Mouse (Mus musculus) limb, embryonic 13.5 days (tissue): ENCODE results near the gene Mfsd4b1. TPM values are rescaled to one million over a fixed set of nuclear protein-coding genes. Genes with fewer than 3 reads are reported as not detected.

Experiments used
- ATAC-seq: fragments of 200-750 bp; cut with Nextera tagmentation; 2 replicates; pipeline ENCODE4 v1.8.0; 2017; ENCODE audit warnings: low read depth, moderate number of reproducible peaks, moderate TSS enrichment; ENCODE audit not compliant: low FRiP score
- H3K27ac ChIP-seq: fragments of 300-500 bp; sonication (generic); 2 replicates; pipeline ENCODE4 v1.5.1; 2015; ENCODE audit warnings: inconsistent platforms, mild to moderate bottlenecking, moderate library complexity
- H3K27me3 ChIP-seq: fragments of 300-500 bp; sonication (generic); 2 replicates; pipeline ENCODE4 v1.6.1; 2015; ENCODE audit warnings: mild to moderate bottlenecking, inconsistent platforms
- H3K36me3 ChIP-seq: fragments of 300-500 bp; sonication (generic); 2 replicates; pipeline ENCODE4 v1.6.1; 2015; ENCODE audit warnings: inconsistent platforms, mild to moderate bottlenecking, moderate library complexity
- H3K4me1 ChIP-seq: fragments of 300-500 bp; sonication (generic); 2 replicates; pipeline ENCODE4 v1.6.1; 2015; ENCODE audit warnings: inconsistent platforms
- H3K4me2 ChIP-seq: fragments of 300-500 bp; sonication (generic); replicated peaks from 2 replicates; pipeline ENCODE4 v1.6.1; 2015; ENCODE audit warnings: inconsistent platforms, mild to moderate bottlenecking, moderate library complexity
- H3K4me3 ChIP-seq: fragments of 300-500 bp; sonication (generic); 2 replicates; pipeline ENCODE4 v1.5.1; 2015; ENCODE audit warnings: moderate library complexity, mild to moderate bottlenecking, inconsistent platforms
- H3K9ac ChIP-seq: fragments of 300-500 bp; sonication (generic); 2 replicates; pipeline ENCODE4 v1.6.1; 2015; ENCODE audit warnings: mild to moderate bottlenecking, inconsistent platforms
- H3K9me3 ChIP-seq: fragments of 300-500 bp; sonication (generic); 2 replicates; pipeline ENCODE4 v1.6.1; 2016; ENCODE audit warnings: inconsistent platforms
- WGBS: fragments of 180-500 bp; shearing (Covaris S2); methylation state at CpG from one replicate; pipeline ENCODE4 v1.1.7; 2015; 5-methylcytosine and 5-hydroxymethylcytosine counted together
- polyA plus RNA-seq: library from polyadenylated mRNA; unstranded; fragments of >200 nt; fragmentation: Nextera tagmentation; extraction: Ambion mirVana; gene quantifications from 2 replicates; pipeline ENCODE4 v1.2.1, GENCODE M21; 2015

Mfsd4b1 gene
- polyA plus RNA-seq, 1 experiment from 2014 or later, result 0.41 TPM

GRCm38 (mm10) chr10:40058062-40058785 is 33.2 kb upstream of the Mfsd4b1 start:
- no peak for ATAC-seq
- no peak overlapping the region for H3K27ac ChIP-seq
- H3K27me3 ChIP-seq, result no peaks in the 10 kb centered on the region
- no peak overlapping the region for H3K9ac ChIP-seq
- no peak overlapping the region for H3K4me2 ChIP-seq
- 43% methylated on average over 6 of the region's 6 CpGs for WGBS
- no peaks in the 10 kb centered on the region for H3K9me3 ChIP-seq
- peaks cover 16% of the 10 kb centered on the region for H3K4me1 ChIP-seq
- H3K4me3 ChIP-seq, result no peak overlapping the region
- no peaks in the 10 kb centered on the region for H3K36me3 ChIP-seq

- no peak overlapping the region for H3K27ac ChIP-seq
- no peak for ATAC-seq
- H3K4me2 ChIP-seq, result no peak overlapping the region
- H3K9ac ChIP-seq, result no peak overlapping the region
- 25% methylated on average over 2 of the region's 2 CpGs for WGBS
- no peaks in the 10 kb centered on the region for H3K27me3 ChIP-seq
- no peaks in the 10 kb centered on the region for H3K9me3 ChIP-seq
- peaks cover 14% of the 10 kb centered on the region for H3K4me1 ChIP-seq
- no peak overlapping the region for H3K4me3 ChIP-seq
- no peaks in the 10 kb centered on the region for H3K36me3 ChIP-seq
These were observed 32.5 kb upstream of the Mfsd4b1 start for GRCm38 (mm10) chr10:40057615-40058014.

GRCm38 (mm10) chr10:40054455-40054854 is 29.4 kb upstream of the Mfsd4b1 start:
- no peak overlapping the region for H3K4me3 ChIP-seq
- no peak for ATAC-seq
- H3K27ac ChIP-seq, result no peak overlapping the region
- no peaks in the 10 kb centered on the region for H3K9me3 ChIP-seq
- peaks cover 13% of the 10 kb centered on the region for H3K4me1 ChIP-seq
- H3K27me3 ChIP-seq, result no peaks in the 10 kb centered on the region
- no peaks in the 10 kb centered on the region for H3K36me3 ChIP-seq
- no peak overlapping the region for H3K4me2 ChIP-seq
- no peak overlapping the region for H3K9ac ChIP-seq
- WGBS, result 89% methylated on average over 8 of the region's 8 CpGs

- H3K27ac ChIP-seq, result no peak overlapping the region
- no peak for ATAC-seq
- H3K27me3 ChIP-seq, result no peaks in the 10 kb centered on the region
- WGBS, result 90% methylated on average over 4 of the region's 4 CpGs
- H3K4me2 ChIP-seq, result no peak overlapping the region
- H3K4me1 ChIP-seq, result peaks cover 9% of the 10 kb centered on the region
- H3K36me3 ChIP-seq, result no peaks in the 10 kb centered on the region
- H3K4me3 ChIP-seq, result no peak overlapping the region
- no peak overlapping the region for H3K9ac ChIP-seq
- H3K9me3 ChIP-seq, result no peaks in the 10 kb centered on the region
These were observed 28.8 kb upstream of the Mfsd4b1 start for GRCm38 (mm10) chr10:40053896-40054295.

- H3K4me1 ChIP-seq, result peaks cover 4% of the 10 kb centered on the region
- 51% methylated on average over 3 of the region's 3 CpGs for WGBS
These were observed 28.3 kb upstream of the Mfsd4b1 start for GRCm38 (mm10) chr10:40053257-40053895.

GRCm38 (mm10) chr10:40051997-40052396 is 26.9 kb upstream of the Mfsd4b1 start:
- no peak overlapping the region for H3K27ac ChIP-seq
- H3K4me3 ChIP-seq, result no peak overlapping the region
- no peaks in the 10 kb centered on the region for H3K9me3 ChIP-seq
- no peak overlapping the region; the same call in 1 of the 2 replicates for H3K9ac ChIP-seq
- no peak for ATAC-seq
- no peaks in the 10 kb centered on the region for H3K27me3 ChIP-seq
- no peak overlapping the region for H3K4me2 ChIP-seq
- H3K36me3 ChIP-seq, result no peaks in the 10 kb centered on the region
- 93% methylated on average over 3 of the region's 3 CpGs for WGBS
- 0 out of 2 replicates have a peak, but pooled peaks cover 3% of the 10 kb centered on the region for H3K4me1 ChIP-seq

More at GRCm38 (mm10) chr10:40053257-40053895, 28.3 kb upstream of the Mfsd4b1 start:
- Histone ChIP-seq H3K9me3 (no peaks in the 10 kb centered on the region), H3K27me3 (no peaks in the 10 kb centered on the region), H3K4me3 (no peak overlapping the region), H3K36me3 (no peaks in the 10 kb centered on the region), H3K9ac (no peak overlapping the region), H3K4me2 (no peak overlapping the region), H3K27ac (no peak overlapping the region)
- no peak for ATAC-seq

GRCm38 (mm10) chr10:40050763-40051162 is 25.7 kb upstream of the Mfsd4b1 start:
- 80% methylated on average over 2 of the region's 2 CpGs for WGBS
- Histone ChIP-seq H3K4me1 (0 out of 2 replicates have a peak, but pooled peaks cover 3% of the 10 kb centered on the region), H3K4me3 (no peak overlapping the region), H3K27me3 (no peaks in the 10 kb centered on the region), H3K9me3 (no peaks in the 10 kb centered on the region), H3K9ac (no peak overlapping the region), H3K36me3 (no peaks in the 10 kb centered on the region), H3K4me2 (no peak overlapping the region), H3K27ac (no peak overlapping the region)
- ATAC-seq, result no peak

GRCm38 (mm10) chr10:40041339-40041738 is 16.3 kb upstream of the Mfsd4b1 start:
- no peaks in the 10 kb centered on the region for H3K9me3 ChIP-seq
- no peak overlapping the region for H3K27ac ChIP-seq
- H3K4me2 ChIP-seq, result no peak overlapping the region
- H3K4me3 ChIP-seq, result no peak overlapping the region
- WGBS, result 25% methylated on average over 4 of the region's 4 CpGs
- H3K27me3 ChIP-seq, result no peaks in the 10 kb centered on the region
- no peaks in the 10 kb centered on the region for H3K36me3 ChIP-seq
- H3K4me1 ChIP-seq, result no peaks in the 10 kb centered on the region
- ATAC-seq, result no peak
- H3K9ac ChIP-seq, result no peak overlapping the region

- WGBS, result 74% methylated on average over 24 of the region's 24 CpGs
- Histone ChIP-seq H3K4me3 (no peak overlapping the region), H3K27ac (no peak overlapping the region), H3K4me1 (no peaks in the 10 kb centered on the region), H3K4me2 (no peak overlapping the region), H3K36me3 (no peaks in the 10 kb centered on the region), H3K9me3 (no peaks in the 10 kb centered on the region), H3K27me3 (no peaks in the 10 kb centered on the region), H3K9ac (no peak overlapping the region)
- no peak for ATAC-seq
These were observed 11.9 kb upstream of the Mfsd4b1 start for GRCm38 (mm10) chr10:40036686-40037560.

- Histone ChIP-seq H3K4me2 (no peak overlapping the region), H3K9me3 (no peaks in the 10 kb centered on the region), H3K4me3 (no peak overlapping the region), H3K9ac (no peak overlapping the region), H3K36me3 (no peaks in the 10 kb centered on the region), H3K27me3 (0 out of 2 replicates have a peak, but pooled peaks cover 3% of the 10 kb centered on the region), H3K27ac (no peak overlapping the region), H3K4me1 (no peaks in the 10 kb centered on the region)
- WGBS, result 95% methylated on average over 6 of the region's 6 CpGs
- no peak for ATAC-seq
These were observed 9.9 kb upstream of the Mfsd4b1 start for GRCm38 (mm10) chr10:40034956-40035355.

GRCm38 (mm10) chr10:40032897-40033296 is 7.8 kb upstream of the Mfsd4b1 start:
- Histone ChIP-seq H3K36me3 (no peaks in the 10 kb centered on the region), H3K4me2 (no peak overlapping the region), H3K27me3 (0 out of 2 replicates have a peak, but pooled peaks cover 3% of the 10 kb centered on the region), H3K4me1 (no peaks in the 10 kb centered on the region), H3K9ac (no peak overlapping the region), H3K27ac (no peak overlapping the region), H3K9me3 (no peaks in the 10 kb centered on the region), H3K4me3 (no peak overlapping the region)
- ATAC-seq, result no peak
- WGBS, result 82% methylated on average over 2 of the region's 2 CpGs

- peaks cover 7% of the 10 kb centered on the region; the same call in 1 of the 2 replicates for H3K9me3 ChIP-seq
- ATAC-seq, result no peak
- H3K4me2 ChIP-seq, result no peak overlapping the region
- H3K4me1 ChIP-seq, result no peaks in the 10 kb centered on the region
- no peak overlapping the region for H3K27ac ChIP-seq
- no peak overlapping the region for H3K9ac ChIP-seq
- 0 out of 2 replicates have a peak, but pooled peaks cover 3% of the 10 kb centered on the region for H3K27me3 ChIP-seq
- 90% methylated on average over 6 of the region's 6 CpGs for WGBS
- no peak overlapping the region for H3K4me3 ChIP-seq
- H3K36me3 ChIP-seq, result no peaks in the 10 kb centered on the region
These were observed 5.6 kb upstream of the Mfsd4b1 start for GRCm38 (mm10) chr10:40030716-40031115.
